ENCODE assay signal across 20 mouse cellular contexts in the genomic region with DNA sequence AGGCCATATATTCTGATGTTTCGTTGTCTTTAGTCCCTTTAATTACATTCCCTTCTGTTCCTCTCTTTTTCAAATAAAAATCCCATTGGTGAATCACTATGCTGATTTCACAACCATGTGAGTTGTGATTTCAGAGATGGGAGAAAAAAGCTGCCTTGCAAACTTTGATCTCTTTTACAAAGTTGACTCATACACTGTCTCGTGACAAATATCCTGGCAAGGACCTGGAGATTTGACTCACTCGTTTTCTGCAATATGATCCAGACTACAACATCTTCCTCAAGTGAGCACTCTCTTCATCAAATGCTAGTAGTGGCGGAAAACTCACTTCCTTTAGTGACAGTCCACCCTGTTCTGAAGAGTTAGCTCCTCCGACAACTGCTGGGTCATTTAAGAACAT. TPM values are rescaled to one million over a fixed set of nuclear protein-coding genes. Genes with fewer than 3 reads are reported as not detected.
A peak's percentile ranks its signal among the peaks of the same experiment; 100 is the strongest.
DNase-seq lines count a peak whose midpoint lies in the region; ATAC-seq lines count a peak whose summit lies in the region.
"Had no signal": no experiment of that assay in that cellular context is flagged by ENCODE, and none has a peak within 500 bp of the region (broad histone marks: within the 10 kb centered on the region; RNA-seq: fewer than 3 reads in every experiment).

No protein-coding gene starts in this region.

- H3K4me3 ChIP-seq in hindbrain, embryonic 13.5 days = no peak overlapping the region
- H3K4me3 ChIP-seq: embryonic facial prominence, embryonic 13.5 days; forebrain, embryonic 13.5 days; heart, embryonic 10.5 days; limb, embryonic 10.5 days; midbrain, embryonic 12.5 days had no signal

- H3K9me3 ChIP-seq in hindbrain, embryonic 13.5 days = no peaks in the 10 kb centered on the region
- H3K9me3 ChIP-seq: embryonic facial prominence, embryonic 13.5 days; forebrain, embryonic 13.5 days; heart, embryonic 10.5 days; limb, embryonic 10.5 days; midbrain, embryonic 12.5 days had no signal

- no peaks in the 10 kb centered on the region for H3K4me1 ChIP-seq in hindbrain, embryonic 13.5 days (replicated peaks)
- H3K4me1 ChIP-seq: embryonic facial prominence, embryonic 13.5 days; forebrain, embryonic 13.5 days; limb, embryonic 10.5 days; midbrain, embryonic 12.5 days had no signal

- DNase-seq in lung, postnatal 10 days = peak; percentile 4
- DNase-seq in lung, postnatal 14 days = no peak
- DNase-seq in NIH3T3 (ENCODE audit: low read depth) = peak; percentile 94
- DNase-seq in brain, adult 2 months (ENCODE audit: low read depth, low spot score) = peak; percentile 44
- DNase-seq in spleen, postnatal 14 days (ENCODE audit: low spot score in 2 of 2) = no peak
- DNase-seq: cerebellum, postnatal 36 days; heart, postnatal 4 days; kidney, adult 11 months; kidney, postnatal 14 days; thymus, postnatal 14 days had no signal

- WGBS in hindbrain, embryonic 13.5 days = 83% methylated on average over 5 of the region's 5 CpGs

- H3K27me3 ChIP-seq in hindbrain, embryonic 13.5 days = no peaks in the 10 kb centered on the region
- H3K27me3 ChIP-seq: embryonic facial prominence, embryonic 13.5 days; forebrain, embryonic 13.5 days; midbrain, embryonic 12.5 days had no signal

- H3K36me3 ChIP-seq in hindbrain, embryonic 13.5 days = no peaks in the 10 kb centered on the region
- H3K36me3 ChIP-seq: embryonic facial prominence, embryonic 13.5 days; heart, embryonic 10.5 days; limb, embryonic 10.5 days; midbrain, embryonic 12.5 days had no signal

- no peak overlapping the region for H3K9ac ChIP-seq in hindbrain, embryonic 13.5 days
- H3K9ac ChIP-seq: embryonic facial prominence, embryonic 13.5 days; forebrain, embryonic 13.5 days; midbrain, embryonic 12.5 days had no signal

- no peak overlapping the region for H3K4me2 ChIP-seq in hindbrain, embryonic 13.5 days
- H3K4me2 ChIP-seq: embryonic facial prominence, embryonic 13.5 days; forebrain, embryonic 13.5 days; midbrain, embryonic 12.5 days had no signal

- ATAC-seq in megakaryocyte, adult 5-6 weeks (ENCODE audit: poor library complexity, severe bottlenecking) = 0 out of 2 replicates have a peak, but pooled peaks have one; percentile 6
- no peak for ATAC-seq in erythroid progenitor cell, adult 5-6 weeks (replicated peaks; ENCODE audit: low FRiP score, poor library complexity, severe bottlenecking)
- ATAC-seq in hindbrain, embryonic 13.5 days (ENCODE audit: low FRiP score) = no peak
- ATAC-seq: forebrain, embryonic 13.5 days had no signal

- no peak overlapping the region for H3K27ac ChIP-seq in hindbrain, embryonic 13.5 days
- H3K27ac ChIP-seq: embryonic facial prominence, embryonic 13.5 days; forebrain, embryonic 13.5 days; heart, embryonic 10.5 days; limb, embryonic 10.5 days; midbrain, embryonic 12.5 days had no signal

RNA-seq across cellular contexts. Expression of a gene that starts 21.7 kb away (rescaled TPM):
- total RNA-seq in megakaryocyte, adult 5-6 weeks (2015) = 0.50 TPM in 1 of 2 replicates, not detected in the other
- total RNA-seq in megakaryocyte, adult 5-6 weeks (2017) = not detected in 2 replicates
- total RNA-seq in erythroid progenitor cell, adult 5-6 weeks (2015; ENCODE audit: low replicate concordance) = not detected in 2 replicates
- total RNA-seq in erythroid progenitor cell, adult 5-6 weeks (2017; ENCODE audit: low replicate concordance) = not detected in 2 replicates
- 1.9 and 3.7 TPM in 2 replicates for polyA plus RNA-seq in hindbrain, embryonic 13.5 days (2015; fragmentation: Nextera tagmentation; extraction: Ambion mirVana)
- total RNA-seq: gastrocnemius, adult 8-10 months; heart, postnatal 4 days had no signal
- polyA plus RNA-seq: embryonic facial prominence, embryonic 13.5 days; limb, embryonic 10.5 days; stomach, embryonic 14.5 days had no signal

Comparison
In these comparisons a context has a peak if more than half of its experiments do, and no peak if none do; other contexts are left out.
1. DNase-seq: peak in lung, postnatal 10 days (single experiment), NIH3T3 (single experiment) and brain, adult 2 months (single experiment); none in lung, postnatal 14 days (single experiment) and spleen, postnatal 14 days (0 of 2).